Mouse (Mus musculus) G1E (cell line): ENCODE data around the gene Gm29776. TPM values are rescaled to one million over a fixed set of nuclear protein-coding genes. Genes with fewer than 3 reads are reported as not detected.

Source experiments
- ATAC-seq: 2 replicates; pipeline ENCODE4 v1.8.0; 2016; ENCODE audit warnings: mild to moderate bottlenecking; ENCODE audit not compliant: insufficient number of reproducible peaks, poor library complexity, low FRiP score, severe bottlenecking; ENCODE audit errors: extremely low read depth
- DNase-seq: peaks from one replicate; pipeline ENCODE4 v3.0.0; 2012; ENCODE audit warnings: low spot score
- H3K27me3 ChIP-seq: 2 replicates; pipeline ENCODE4 v1.6.1; 2012; ENCODE audit warnings: mild to moderate bottlenecking, low read length, inconsistent platforms; ENCODE audit not compliant: insufficient read depth
- H3K36me3 ChIP-seq: replicated peaks from 2 replicates; pipeline ENCODE3; 2012; ENCODE audit warnings: mild to moderate bottlenecking, inconsistent platforms
- H3K4me1 ChIP-seq: 2 replicates; pipeline ENCODE4 v1.6.1; 2012; ENCODE audit warnings: low read depth, low read length, inconsistent platforms, mixed read lengths; ENCODE audit not compliant: insufficient read depth
- H3K4me3 ChIP-seq: 2 replicates; pipeline ENCODE4 v1.5.1; 2012; ENCODE audit warnings: low read depth, mild to moderate bottlenecking, inconsistent platforms, low read length, moderate library complexity, mixed read lengths
- H3K9me3 ChIP-seq: replicated peaks from 2 replicates; pipeline ENCODE4 v1.6.1; 2012; ENCODE audit warnings: inconsistent platforms
- CTCF ChIP-seq: IDR thresholded peaks from 2 replicates; pipeline ENCODE4 v1.5.1; 2012; ENCODE audit warnings: low read depth, low read length, inconsistent platforms, mixed read lengths
- GATA1 ChIP-seq: IDR thresholded peaks from 2 replicates; pipeline ENCODE4 v1.6.1; 2012; ENCODE audit warnings: borderline replicate concordance, low read length, inconsistent platforms, mixed read lengths
- GATA2 ChIP-seq: IDR thresholded peaks from 2 replicates; pipeline ENCODE4 v1.6.1; 2012; ENCODE audit warnings: low read depth, low read length, inconsistent platforms, borderline replicate concordance
- POLR2AphosphoS5 ChIP-seq: IDR thresholded peaks from 2 replicates; pipeline ENCODE4 v1.6.1; 2012; ENCODE audit warnings: low read depth, low read length, inconsistent platforms; ENCODE audit not compliant: insufficient replicate concordance
- TAL1 ChIP-seq: conservative IDR thresholded peaks from 2 replicates; pipeline ENCODE4 v1.6.1; 2012; ENCODE audit warnings: low read depth, low read length, inconsistent platforms, mixed read lengths
- polyA plus RNA-seq: library from polyadenylated mRNA; stranded (reverse); fragments of >175 nt; gene quantifications from 2 replicates; pipeline ENCODE4 v1.2.3, GENCODE M21; 2012
- total RNA-seq, 2 experiments: library from RNA; stranded (forward) in 1 of 2; stranded (reverse) in 1 of 2; fragments of 200-1000 nt in 1 of 2; fragments of >200 nt in 1 of 2; fragmentation: Nextera tagmentation in 1 of 2; gene quantifications; 2 replicates each; pipeline ENCODE4 v1.2.3; 2014 to 2017

Gene Gm29776
- total and polyA plus RNA-seq, 3 experiments: 0.11 TPM; not detected in 2

- Histone ChIP-seq H3K4me1 (peaks cover 11% of the 10 kb centered on the region; the same call in 1 of the 2 replicates), H3K27me3 (no peaks in the 10 kb centered on the region), H3K36me3 (peaks cover 95% of the 10 kb centered on the region), H3K4me3 (no peak overlapping the region), H3K9me3 (no peaks in the 10 kb centered on the region)
- TF ChIP-seq POLR2AphosphoS5 (no peak), TAL1 (no peak), CTCF (no peak)
- no peak for ATAC-seq
- DNase-seq: no peak
Measured at GRCm38 (mm10) chr14:54736555-54737552, 38.2 kb upstream of the Gm29776 start.

GRCm38 (mm10) chr14:54735221-54735620 is 36.6 kb upstream of the Gm29776 start:
- Histone ChIP-seq H3K27me3 (no peaks in the 10 kb centered on the region), H3K4me3 (no peak overlapping the region), H3K4me1 (peaks cover 11% of the 10 kb centered on the region; the same call in 1 of the 2 replicates), H3K36me3 (peaks cover 97% of the 10 kb centered on the region), H3K9me3 (no peaks in the 10 kb centered on the region)
- TF ChIP-seq GATA2: no peak
- TF ChIP-seq TAL1: no peak
- no peak for TF ChIP-seq POLR2AphosphoS5
- no peak for TF ChIP-seq CTCF
- TF ChIP-seq GATA1: no peak
- ATAC-seq (no peak), DNase-seq (no peak)

GRCm38 (mm10) chr14:54734004-54734403 is 35.4 kb upstream of the Gm29776 start:
- Histone ChIP-seq H3K4me1 (peaks cover 14% of the 10 kb centered on the region), H3K4me3 (no peak overlapping the region), H3K36me3 (peaks cover 99% of the 10 kb centered on the region), H3K27me3 (no peaks in the 10 kb centered on the region), H3K9me3 (no peaks in the 10 kb centered on the region)
- TF ChIP-seq TAL1 (no peak), GATA2 (no peak), CTCF (no peak), GATA1 (no peak), POLR2AphosphoS5 (no peak)
- no peak for DNase-seq
- ATAC-seq: no peak

GRCm38 (mm10) chr14:54732206-54732605 is 33.6 kb upstream of the Gm29776 start:
- Histone ChIP-seq H3K4me1 (peaks cover 9% of the 10 kb centered on the region), H3K4me3 (no peak overlapping the region), H3K36me3 (peaks cover 98% of the 10 kb centered on the region), H3K9me3 (no peaks in the 10 kb centered on the region), H3K27me3 (no peaks in the 10 kb centered on the region)
- no peak for TF ChIP-seq POLR2AphosphoS5
- TF ChIP-seq GATA2: no peak
- TF ChIP-seq CTCF: no peak
- no peak for TF ChIP-seq GATA1
- TF ChIP-seq TAL1: no peak
- DNase-seq: no peak
- ATAC-seq: no peak

GRCm38 (mm10) chr14:54730305-54730704 is 31.7 kb upstream of the Gm29776 start:
- ATAC-seq (no peak), DNase-seq (no peak)
- Histone ChIP-seq H3K4me1 (peaks cover 3% of the 10 kb centered on the region), H3K9me3 (peaks cover 5% of the 10 kb centered on the region), H3K36me3 (peaks cover 98% of the 10 kb centered on the region), H3K4me3 (no peak overlapping the region), H3K27me3 (no peaks in the 10 kb centered on the region)
- TF ChIP-seq CTCF (no peak), GATA1 (no peak), GATA2 (no peak), TAL1 (no peak), POLR2AphosphoS5 (no peak)

GRCm38 (mm10) chr14:54728823-54729653 is 30.4 kb upstream of the Gm29776 start:
- Histone ChIP-seq H3K9me3 (peaks cover 5% of the 10 kb centered on the region), H3K27me3 (no peaks in the 10 kb centered on the region), H3K4me1 (peaks cover 11% of the 10 kb centered on the region), H3K4me3 (no peak overlapping the region), H3K36me3 (peaks cover 98% of the 10 kb centered on the region)
- TF ChIP-seq GATA1: no peak
- no peak for TF ChIP-seq CTCF
- TF ChIP-seq TAL1: no peak
- TF ChIP-seq GATA2: no peak
- TF ChIP-seq POLR2AphosphoS5: no peak
- DNase-seq (no peak), ATAC-seq (no peak)
